Mouse (Mus musculus): ENCODE measurements at regions not wholly inside any gene's neighbourhood (a gene's known extent, or its start where the extent isn't known, plus 50 kb on each side); places are given as distances from the start of the nearest gene placed in this dataset.
"Not testable (repeated sequence)": the region's sequence is repeated elsewhere in the genome, so short reads cannot be mapped to it uniquely, and the experiment has no call there.

DNA sequence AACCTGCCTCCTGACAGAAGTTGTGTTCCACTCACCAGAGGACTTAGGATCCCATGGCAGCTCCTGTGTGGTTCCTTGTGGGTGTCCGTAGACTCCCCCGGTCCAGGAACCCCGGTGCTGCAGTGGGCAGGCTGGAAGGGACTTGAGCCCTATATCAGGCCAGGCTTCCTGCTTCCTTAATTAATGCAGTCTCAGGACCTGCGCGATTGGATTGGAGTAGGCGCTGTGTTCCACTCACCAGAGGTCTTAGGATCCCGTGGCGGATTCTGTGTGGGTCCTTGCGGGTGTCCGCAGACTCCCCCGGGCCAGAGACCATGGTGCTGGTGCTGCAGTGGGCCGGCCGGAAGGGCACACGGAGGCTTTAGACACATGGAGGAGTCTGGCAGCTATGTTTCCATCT, 288.7 kb downstream of the Fut8 start:
- not testable (repeated sequence) for DNase-seq (ENCODE audit: low read depth, low spot score); H3K36me3 ChIP-seq (ENCODE audit: control insufficient read depth, insufficient read depth, low read length, poor library complexity, severe bottlenecking); H3K27me3 ChIP-seq (ENCODE audit: control insufficient read depth, insufficient read depth, low read length, poor library complexity, severe bottlenecking)

DNA sequence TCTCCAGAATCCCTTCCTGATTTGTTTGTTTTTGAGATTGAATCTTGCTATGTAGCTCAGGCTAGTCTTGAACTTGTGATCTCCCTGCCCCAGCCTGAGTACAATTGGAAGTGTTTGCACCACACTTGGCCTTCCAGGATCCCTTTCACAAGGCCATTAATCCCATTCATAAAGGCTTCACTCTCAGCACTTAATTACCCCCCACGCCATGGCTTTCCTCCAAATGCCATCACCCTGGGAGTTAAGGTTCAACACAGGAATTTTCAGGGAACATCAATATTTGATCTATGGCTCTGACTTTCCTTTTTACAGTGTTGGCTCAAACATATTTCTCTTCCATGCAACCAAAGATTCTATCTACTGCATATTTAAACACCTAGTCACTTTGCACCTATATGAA, 289.6 kb downstream of the Fut8 start:
- Histone ChIP-seq H3K27me3 (ENCODE audit: control insufficient read depth, insufficient read depth, low read length, poor library complexity, severe bottlenecking) (no peaks in the 10 kb centered on the region), H3K36me3 (ENCODE audit: control insufficient read depth, insufficient read depth, low read length, poor library complexity, severe bottlenecking) (no peaks in the 10 kb centered on the region; the same call in 1 of the 2 replicates)
- no peak for DNase-seq (ENCODE audit: low read depth, low spot score)

DNA sequence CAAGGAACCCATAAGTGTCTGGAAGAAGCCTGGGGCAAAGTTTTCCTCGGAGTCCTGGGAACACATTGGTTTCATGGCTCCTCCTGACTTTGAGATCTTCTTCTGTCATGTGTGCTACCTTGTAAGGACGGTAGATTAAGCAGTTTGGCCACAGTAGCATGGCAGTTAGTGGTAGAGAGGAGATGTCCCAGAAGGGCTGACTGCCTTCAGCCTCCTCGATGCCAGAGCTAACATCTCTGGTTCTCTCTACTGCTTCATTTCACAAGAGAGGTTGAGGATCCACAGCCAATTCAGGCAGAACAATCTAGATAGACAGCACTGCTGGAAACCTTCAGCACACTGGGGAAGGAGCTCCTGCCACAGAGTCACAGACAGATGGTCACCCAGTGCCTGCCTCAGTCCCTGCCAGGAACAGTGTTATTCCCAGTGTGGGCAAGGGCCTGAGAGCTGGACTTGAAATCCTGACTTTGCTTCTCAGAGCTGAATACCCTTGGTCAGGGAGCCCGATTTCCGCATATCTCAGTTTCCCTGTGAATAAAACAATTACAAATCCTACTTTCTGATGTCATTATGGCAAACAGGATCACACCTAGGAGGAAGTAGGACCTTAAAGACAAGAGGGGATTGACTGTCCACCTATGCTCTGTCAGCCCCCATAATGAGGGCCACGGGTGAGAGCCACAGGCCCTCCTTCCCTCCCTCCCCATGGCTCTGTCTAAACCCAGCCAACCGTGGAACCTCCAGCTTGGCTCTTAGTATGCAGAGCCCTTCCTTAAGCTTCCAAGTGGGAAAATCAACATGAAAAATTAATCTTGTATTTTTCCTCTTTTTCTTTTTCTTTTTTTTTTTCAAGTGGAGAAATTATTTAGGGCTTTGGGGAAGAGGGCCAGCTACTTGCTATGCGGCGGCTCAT, 290.3 kb downstream of the Fut8 start:
- no peaks in the 10 kb centered on the region for H3K27me3 ChIP-seq (ENCODE audit: control insufficient read depth, insufficient read depth, low read length, poor library complexity, severe bottlenecking)
- DNase-seq (ENCODE audit: low read depth, low spot score), result no peak
- H3K36me3 ChIP-seq (ENCODE audit: control insufficient read depth, insufficient read depth, low read length, poor library complexity, severe bottlenecking), result no peaks in the 10 kb centered on the region; the same call in 1 of the 2 replicates

DNA sequence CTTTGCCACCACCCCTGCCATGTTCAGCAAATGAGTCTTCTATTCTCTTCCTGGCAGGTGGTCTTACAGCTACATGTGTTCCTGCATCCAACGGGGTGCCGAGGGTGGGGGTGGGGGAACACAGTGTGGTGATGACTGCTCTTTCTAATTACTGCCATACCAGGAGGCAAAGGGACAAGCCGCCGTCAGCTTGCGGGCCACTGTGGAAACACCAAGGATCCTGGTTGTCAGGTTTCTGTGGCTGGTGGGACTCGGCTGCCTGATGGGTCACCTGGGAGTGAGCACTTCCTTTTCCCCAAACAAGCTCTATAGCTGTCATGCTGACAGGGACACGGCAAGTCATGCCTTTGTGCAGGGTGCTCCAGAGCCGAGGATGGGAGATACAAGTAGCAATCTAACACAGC, 290.9 kb downstream of the Fut8 start:
- no peak for DNase-seq (ENCODE audit: low read depth, low spot score)
- H3K27me3 ChIP-seq (ENCODE audit: control insufficient read depth, insufficient read depth, low read length, poor library complexity, severe bottlenecking), result no peaks in the 10 kb centered on the region
- no peaks in the 10 kb centered on the region; the same call in 1 of the 2 replicates for H3K36me3 ChIP-seq (ENCODE audit: control insufficient read depth, insufficient read depth, low read length, poor library complexity, severe bottlenecking)

DNA sequence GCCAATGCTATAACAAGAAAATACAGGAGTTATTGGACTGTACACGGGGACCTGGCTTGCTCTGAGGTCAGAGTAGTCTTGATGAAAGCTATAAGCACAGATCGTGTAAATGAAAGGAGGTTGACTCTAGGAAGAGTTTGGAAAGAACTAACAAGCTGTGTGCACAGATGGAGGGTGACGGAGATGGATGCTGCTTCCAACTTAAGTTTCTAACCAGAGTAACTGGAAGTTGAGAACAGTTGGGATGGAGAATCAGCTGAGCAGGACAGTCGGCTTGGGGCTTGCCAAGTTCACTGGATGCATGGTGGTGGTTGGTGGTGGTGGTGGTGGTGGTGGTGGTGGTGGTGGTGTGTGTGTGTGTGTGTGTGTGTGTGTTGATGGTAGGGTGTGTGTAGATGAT, 291.5 kb downstream of the Fut8 start:
- H3K27me3 ChIP-seq (ENCODE audit: control insufficient read depth, insufficient read depth, low read length, poor library complexity, severe bottlenecking), result no peaks in the 10 kb centered on the region

DNA sequence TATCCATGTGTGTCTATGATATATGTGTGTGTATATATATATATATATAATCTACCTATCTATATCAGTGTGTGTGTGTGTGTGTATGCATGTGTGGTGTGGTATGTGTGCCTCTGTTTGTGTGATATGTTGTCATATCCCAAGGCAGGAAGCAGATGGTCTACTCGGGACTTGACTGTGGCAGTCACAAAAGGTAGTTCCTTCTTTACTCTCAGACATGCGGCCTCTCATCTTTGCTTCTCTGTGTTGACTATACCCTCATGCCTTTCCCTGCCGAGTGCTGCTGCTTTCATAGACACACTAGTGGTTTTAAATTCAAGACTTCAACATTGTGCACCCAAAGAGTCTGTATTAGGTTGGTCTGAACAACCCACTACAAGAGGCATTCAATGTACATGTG, 292.0 kb downstream of the Fut8 start:
- no peaks in the 10 kb centered on the region; the same call in 1 of the 2 replicates for H3K36me3 ChIP-seq (ENCODE audit: control insufficient read depth, insufficient read depth, low read length, poor library complexity, severe bottlenecking)
- H3K27me3 ChIP-seq (ENCODE audit: control insufficient read depth, insufficient read depth, low read length, poor library complexity, severe bottlenecking), result no peaks in the 10 kb centered on the region
- DNase-seq (ENCODE audit: low read depth, low spot score), result no peak

More for the DNA sequence above, 291.5 kb downstream of the Fut8 start:
- no peaks in the 10 kb centered on the region; the same call in 1 of the 2 replicates for H3K36me3 ChIP-seq (ENCODE audit: control insufficient read depth, insufficient read depth, low read length, poor library complexity, severe bottlenecking)
- no peak for DNase-seq (ENCODE audit: low read depth, low spot score)

DNA sequence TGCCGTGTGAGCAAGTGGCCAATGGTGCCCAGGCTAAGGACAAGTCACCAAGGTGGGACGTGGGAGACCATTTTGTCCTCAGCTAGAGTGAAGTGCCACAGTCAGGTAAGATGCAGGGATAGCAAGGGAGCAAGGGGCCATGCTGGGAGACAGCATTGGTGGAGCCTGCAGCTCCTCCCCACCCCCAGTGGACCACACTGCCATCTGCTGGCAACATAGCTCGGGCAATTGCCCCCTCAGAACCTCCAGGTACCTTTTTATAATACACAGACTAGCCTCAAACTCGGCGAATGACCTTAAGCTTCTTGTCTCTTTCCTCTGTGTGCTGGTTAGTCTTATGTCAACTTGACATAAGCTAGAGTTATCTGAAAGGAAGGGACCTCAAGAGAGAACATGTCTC, 293.4 kb downstream of the Fut8 start:
- peak; percentile 71 for DNase-seq (ENCODE audit: low read depth, low spot score)
- H3K36me3 ChIP-seq (ENCODE audit: control insufficient read depth, insufficient read depth, low read length, poor library complexity, severe bottlenecking), result no peaks in the 10 kb centered on the region; the same call in 1 of the 2 replicates
- H3K27me3 ChIP-seq (ENCODE audit: control insufficient read depth, insufficient read depth, low read length, poor library complexity, severe bottlenecking), result no peaks in the 10 kb centered on the region

DNA sequence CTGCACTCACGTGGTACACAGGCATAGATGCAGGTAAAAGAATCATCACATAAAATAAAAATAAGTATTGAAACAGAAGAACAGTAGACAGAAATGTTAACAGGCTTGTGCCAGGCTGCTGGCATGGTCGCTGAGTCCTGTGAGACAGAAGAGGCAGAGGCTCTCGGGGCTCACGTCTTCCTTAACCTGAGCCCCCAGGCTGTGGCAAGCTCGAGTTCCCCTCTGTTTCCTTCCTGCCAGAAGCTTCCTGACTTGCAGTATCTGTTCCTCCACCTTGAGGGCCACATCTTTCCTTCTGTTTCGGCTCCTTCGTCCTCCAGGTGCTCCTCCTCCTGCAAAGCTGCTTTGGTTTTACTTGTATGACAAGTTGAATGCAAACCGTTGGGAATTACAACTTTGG, 294.6 kb downstream of the Fut8 start:
- DNase-seq (ENCODE audit: low read depth, low spot score), result peak; percentile 40
- Histone ChIP-seq H3K27me3 (ENCODE audit: control insufficient read depth, insufficient read depth, low read length, poor library complexity, severe bottlenecking) (no peaks in the 10 kb centered on the region), H3K36me3 (ENCODE audit: control insufficient read depth, insufficient read depth, low read length, poor library complexity, severe bottlenecking) (no peaks in the 10 kb centered on the region; the same call in 1 of the 2 replicates)

DNA sequence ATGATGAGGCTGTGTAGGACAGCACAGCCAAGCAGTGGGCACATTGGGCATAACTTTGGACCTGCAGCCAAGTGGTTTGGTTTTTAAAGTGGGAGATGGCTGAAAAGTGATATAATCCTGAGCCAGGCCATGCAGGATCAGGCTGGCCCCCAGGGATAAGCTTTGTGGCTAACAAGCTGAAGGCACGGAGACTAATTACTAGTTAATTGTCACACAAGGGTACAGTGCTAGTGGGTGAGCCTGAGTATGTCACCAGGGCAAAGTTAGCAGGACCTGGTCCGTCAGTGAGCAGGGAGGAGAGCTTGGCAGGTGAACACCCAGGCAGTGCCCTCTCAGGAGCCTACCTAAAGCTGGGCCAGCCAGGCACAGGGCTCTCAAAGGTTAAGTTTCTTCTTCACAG, 295.7 kb downstream of the Fut8 start:
- DNase-seq (ENCODE audit: low read depth, low spot score), result no peak
- Histone ChIP-seq H3K27me3 (ENCODE audit: control insufficient read depth, insufficient read depth, low read length, poor library complexity, severe bottlenecking) (no peaks in the 10 kb centered on the region), H3K36me3 (ENCODE audit: control insufficient read depth, insufficient read depth, low read length, poor library complexity, severe bottlenecking) (no peaks in the 10 kb centered on the region; the same call in 1 of the 2 replicates)

DNA sequence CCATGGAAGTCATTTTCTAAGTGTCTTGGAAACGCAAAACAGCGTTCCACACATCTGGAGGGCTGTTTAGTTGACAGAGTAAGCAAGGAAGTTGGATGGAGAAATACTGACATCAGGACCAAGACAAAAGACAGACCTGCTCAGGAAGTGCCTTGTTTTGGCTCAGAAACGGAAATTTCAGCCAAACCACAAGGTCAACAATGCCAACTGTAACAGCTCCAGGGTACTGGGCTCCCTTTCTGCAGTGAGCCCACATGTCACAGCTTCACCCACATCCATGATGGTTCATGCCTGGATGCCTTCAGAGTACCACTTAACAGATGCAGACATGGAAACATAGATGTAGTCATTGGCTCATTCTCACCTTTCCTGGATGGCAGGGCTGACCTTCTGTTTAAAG, 296.2 kb downstream of the Fut8 start:
- no peaks in the 10 kb centered on the region for H3K27me3 ChIP-seq (ENCODE audit: control insufficient read depth, insufficient read depth, low read length, poor library complexity, severe bottlenecking)
- H3K36me3 ChIP-seq (ENCODE audit: control insufficient read depth, insufficient read depth, low read length, poor library complexity, severe bottlenecking), result no peaks in the 10 kb centered on the region
- DNase-seq (ENCODE audit: low read depth, low spot score), result no peak

DNA sequence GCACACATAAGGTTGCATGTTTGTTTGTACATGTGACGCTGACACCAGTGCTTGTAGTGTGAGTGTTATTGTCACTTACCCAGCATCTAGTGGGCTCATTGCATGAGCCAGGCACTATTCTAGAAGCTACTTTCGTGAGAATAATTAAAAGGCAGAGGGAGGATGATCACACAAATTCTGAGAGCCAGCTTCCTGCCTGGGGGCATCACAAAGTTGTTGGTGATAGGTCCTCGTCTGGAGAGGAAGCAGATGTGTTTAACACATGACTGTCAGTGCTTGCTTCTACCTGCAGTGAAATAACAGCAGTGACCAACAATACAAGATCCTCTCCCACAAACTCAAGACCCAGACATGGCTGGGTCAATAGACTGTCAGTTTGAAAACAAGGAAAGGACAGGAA, 297.2 kb downstream of the Fut8 start:
- H3K36me3 ChIP-seq (ENCODE audit: control insufficient read depth, insufficient read depth, low read length, poor library complexity, severe bottlenecking), result no peaks in the 10 kb centered on the region
- H3K27me3 ChIP-seq (ENCODE audit: control insufficient read depth, insufficient read depth, low read length, poor library complexity, severe bottlenecking), result no peaks in the 10 kb centered on the region
- peak; percentile 41 for DNase-seq (ENCODE audit: low read depth, low spot score)

DNA sequence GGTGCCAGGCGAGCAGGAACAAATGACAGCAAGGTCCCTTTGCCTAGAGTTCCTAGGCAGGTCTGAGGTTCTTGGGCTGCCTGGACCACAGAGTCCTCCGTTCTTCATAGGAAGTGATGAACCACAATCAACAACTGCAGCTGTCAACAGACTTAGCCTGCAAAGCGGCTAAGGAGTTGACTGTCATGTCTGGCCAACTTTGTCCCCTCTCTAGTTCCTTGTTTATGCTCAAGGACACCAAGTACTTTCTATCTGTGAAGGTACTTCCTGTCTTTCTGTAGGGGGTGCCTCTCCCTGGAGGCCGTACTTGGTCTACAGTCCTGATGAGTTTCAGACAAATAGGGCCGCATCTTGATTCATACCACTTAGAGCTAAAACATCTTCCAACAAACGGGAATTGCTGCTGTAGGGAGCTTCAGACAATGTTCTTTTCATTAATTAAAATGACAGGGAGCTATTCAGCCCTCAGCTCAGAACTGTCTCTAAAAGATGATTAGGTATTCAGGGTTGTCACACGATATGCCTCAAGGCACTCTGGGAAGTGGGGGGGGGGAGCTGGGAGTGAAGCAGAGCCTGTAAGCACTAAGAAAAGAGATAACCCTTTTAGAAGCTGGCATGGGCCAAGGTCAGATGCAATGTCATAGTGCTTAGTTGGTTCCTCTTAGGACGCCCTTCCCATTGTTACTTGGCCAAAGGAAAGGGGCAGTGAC, 299.4 kb downstream of the Fut8 start:
- peak; percentile 73 for DNase-seq (ENCODE audit: low read depth, low spot score)
- Histone ChIP-seq H3K36me3 (ENCODE audit: control insufficient read depth, insufficient read depth, low read length, poor library complexity, severe bottlenecking) (no peaks in the 10 kb centered on the region), H3K27me3 (ENCODE audit: control insufficient read depth, insufficient read depth, low read length, poor library complexity, severe bottlenecking) (no peaks in the 10 kb centered on the region)

DNA sequence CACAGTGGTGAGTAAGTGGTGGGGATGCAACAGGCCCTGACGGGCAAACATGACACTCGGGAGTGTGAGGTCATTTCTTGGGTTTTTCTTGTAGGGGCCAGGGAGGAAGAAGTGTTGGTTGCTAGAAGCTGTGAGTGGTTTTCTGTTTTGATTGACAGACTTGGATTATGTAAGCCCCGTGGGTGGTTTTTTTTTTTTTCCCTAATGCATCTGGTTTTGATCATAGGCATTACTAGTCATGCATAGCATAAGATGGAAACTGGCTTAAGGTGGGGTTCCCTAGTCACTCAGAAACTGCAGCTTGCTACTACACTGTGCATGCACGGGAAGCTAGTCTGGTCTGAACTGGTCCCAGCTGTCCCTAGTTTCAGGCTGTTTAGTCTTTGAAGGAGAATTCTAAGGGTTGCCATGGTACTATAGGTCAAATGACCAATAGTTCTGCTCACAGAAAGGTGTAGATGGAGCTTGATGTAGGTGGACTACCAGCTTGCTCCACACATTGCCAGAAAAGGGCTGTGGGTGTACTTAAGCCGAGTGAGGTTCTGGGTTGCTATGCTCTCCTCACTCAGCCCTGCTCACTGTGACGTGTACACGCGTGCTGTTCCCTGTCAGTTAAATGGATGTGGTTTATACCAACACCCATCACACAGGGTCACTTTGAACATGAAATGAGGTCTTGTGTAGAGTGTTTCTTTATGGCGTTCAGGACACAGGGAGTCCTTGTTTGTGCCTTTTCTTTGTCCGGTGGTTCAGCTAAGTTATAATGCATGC, 301.9 kb downstream of the Fut8 start:
- no peaks in the 10 kb centered on the region for H3K36me3 ChIP-seq (ENCODE audit: control insufficient read depth, insufficient read depth, low read length, poor library complexity, severe bottlenecking)
- DNase-seq (ENCODE audit: low read depth, low spot score), result peak; percentile 60
- no peaks in the 10 kb centered on the region for H3K27me3 ChIP-seq (ENCODE audit: control insufficient read depth, insufficient read depth, low read length, poor library complexity, severe bottlenecking)

DNA sequence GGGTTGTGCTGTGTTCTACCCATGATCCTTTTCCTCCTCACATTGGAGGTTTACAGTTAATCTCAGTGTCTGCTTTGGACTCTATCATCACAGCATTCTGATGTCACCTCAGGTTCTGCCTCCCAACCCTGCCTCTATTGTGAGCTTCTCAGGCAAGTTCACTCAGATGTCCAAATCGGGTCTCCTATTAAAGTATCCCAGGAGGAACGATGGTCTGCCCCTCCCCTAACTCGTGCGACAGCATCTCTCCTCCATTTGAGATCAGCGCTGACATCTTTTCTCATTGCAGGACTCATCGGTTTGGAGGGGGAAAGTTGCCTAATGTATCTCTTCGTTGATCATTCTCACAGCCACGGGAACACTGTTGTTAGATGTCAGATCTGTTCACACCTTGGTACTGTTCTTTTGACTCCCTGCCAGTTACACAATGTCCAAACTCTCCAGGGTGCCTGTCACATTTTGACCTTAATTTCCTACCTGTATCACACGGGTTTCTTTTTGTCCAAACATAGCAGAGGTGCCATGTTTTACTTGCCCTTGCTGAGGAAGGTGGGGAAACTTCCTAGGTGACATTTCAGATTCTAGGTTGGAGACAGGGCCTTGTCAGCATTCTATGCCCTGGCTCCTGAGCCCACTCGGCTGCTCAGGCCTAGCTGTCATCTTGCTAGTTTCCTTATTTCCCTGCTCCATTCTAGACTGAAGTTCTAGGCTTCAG, 303.3 kb downstream of the Fut8 start:
- DNase-seq (ENCODE audit: low read depth, low spot score), result no peak
- Histone ChIP-seq H3K27me3 (ENCODE audit: control insufficient read depth, insufficient read depth, low read length, poor library complexity, severe bottlenecking) (no peaks in the 10 kb centered on the region), H3K36me3 (ENCODE audit: control insufficient read depth, insufficient read depth, low read length, poor library complexity, severe bottlenecking) (no peaks in the 10 kb centered on the region)
